Mouse (Mus musculus): ENCODE results near the gene Ifnb1.

- TF ChIP-seq CTCF (IDR thresholded peaks at IDR 0.05 in 2 of 3, conservative IDR thresholded peaks at IDR 0.05 in 1 of 3; ENCODE audit: control insufficient read depth in 1 of 3, insufficient read depth in 1 of 3, low read depth in 2 of 3, low read length in 3 of 3, poor library complexity in 1 of 3, severe bottlenecking in 1 of 3) (no peak), POLR2A (IDR thresholded peaks at IDR 0.05; ENCODE audit: control insufficient read depth in 1 of 2, insufficient read depth in 1 of 2, low read depth in 1 of 2, low read length in 2 of 2, poor library complexity in 1 of 2) (no peak), ELF1 (IDR thresholded peaks at IDR 0.05; ENCODE audit: low read depth, low read length) (no peak), KAT2A (conservative IDR thresholded peaks at IDR 0.05; ENCODE audit: low read depth, low read length) (no peak), ZC3H11A (IDR thresholded peaks at IDR 0.05; ENCODE audit: low read depth, low read length) (no peak), USF2 (IDR thresholded peaks at IDR 0.05; ENCODE audit: borderline replicate concordance in 1 of 2, insufficient read depth in 1 of 2, low read depth in 1 of 2, low read length in 2 of 2) (no peak), MEF2A (IDR thresholded peaks at IDR 0.05; ENCODE audit: extremely low read depth, insufficient replicate concordance, low read depth, low read length, poor library complexity, severe bottlenecking) (no peak), POLR2AphosphoS2 (IDR thresholded peaks at IDR 0.05; ENCODE audit: low read length) (no peak)
These were observed 12.3 kb upstream of the Ifnb1 start for GRCm38 (mm10) chr4:88534903-88535302.

Measured in MEL (cell line).